Mouse (Mus musculus) layer of hippocampus, postnatal 14 days (tissue): ENCODE results near the gene Rad21l. TPM values are rescaled to one million over a fixed set of nuclear protein-coding genes. Genes with fewer than 3 reads are reported as not detected.

Source experiments
- DNase-seq, 2 experiments: peaks; one replicate each; pipeline ENCODE4 v3.0.0; 2021 to 2022; ENCODE audit warnings: low spot score in 2 of 2, mixed read lengths in 1 of 2
- long read RNA-seq, 2 experiments: library from polyadenylated mRNA; stranded (forward); transcript quantifications; one replicate each; pipeline ENCODE4 v2.0.0; 2021
- total RNA-seq, 2 experiments: library from RNA; stranded (reverse); gene quantifications; 2 replicates each; pipeline ENCODE4 v1.2.3; 2021

Gene Rad21l
- 1 to 10 TPM in 1 of 2 experiments, under 1 TPM in 1; 0.69 to 1.2 TPM for total RNA-seq
- long read RNA-seq, experiment 1, partial matches to known transcripts, result 0 of 1 reads
- long read RNA-seq, experiment 1, other reads (novel, unspliced or antisense), result 1 of 1 reads
- long read RNA-seq, experiment 2, partial matches to known transcripts, result 0 of 1 reads
- long read RNA-seq, experiment 2, other reads (novel, unspliced or antisense), result 1 of 1 reads

- no peak for DNase-seq
Observed at GRCm38 (mm10) chr2:151668433-151668832, at the start of gene Rad21l. Rad21l (minus strand) TSS chr2:151668533.

- DNase-seq, result no peak
Observed at GRCm38 (mm10) chr2:151716318-151717055, 48.2 kb upstream of the Rad21l start.

GRCm38 (mm10) chr2:151715526-151715925 is 47.2 kb upstream of the Rad21l start:
- no peak for DNase-seq

DNA sequence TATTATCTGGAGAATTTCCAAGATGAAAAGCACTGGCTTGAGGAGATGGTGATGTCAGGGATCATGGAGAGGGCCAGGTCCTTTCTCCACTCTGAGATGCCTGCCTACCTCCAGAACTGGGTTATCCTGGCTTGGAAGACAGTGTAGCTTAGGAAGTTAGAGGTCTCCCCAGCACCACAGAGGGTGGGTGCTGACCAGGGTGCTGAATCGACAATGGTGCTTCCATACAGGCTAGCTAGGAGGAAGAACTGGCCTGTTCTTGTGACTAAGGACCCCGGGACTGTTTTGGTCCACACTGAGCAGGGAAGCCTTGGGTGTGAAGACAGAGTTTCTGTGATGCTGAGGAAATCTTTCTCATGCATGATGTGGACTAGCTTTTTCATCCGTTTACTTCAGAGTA is 44.3 kb upstream of the Rad21l start:
- DNase-seq, result no peak

DNA sequence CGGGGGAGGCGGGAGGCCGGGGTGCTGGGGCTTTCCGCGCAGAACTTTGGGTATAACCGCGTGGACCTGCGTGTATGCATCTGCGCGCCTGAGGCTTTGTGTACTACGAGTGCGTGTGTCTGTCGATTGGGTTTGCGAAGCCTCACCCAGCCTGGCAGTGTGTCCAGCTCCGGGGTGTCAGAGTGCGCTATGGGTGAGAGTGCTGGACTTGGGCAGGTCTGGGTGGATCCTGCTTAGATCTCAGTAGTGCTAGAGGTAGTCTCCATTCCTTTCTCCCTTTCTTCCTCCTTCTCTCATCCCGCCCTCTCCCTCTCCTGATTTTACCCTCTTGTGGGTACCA is 34.5 kb upstream of the Rad21l start:
- peak in 1 of 2 experiments; percentile 29 for DNase-seq

DNA sequence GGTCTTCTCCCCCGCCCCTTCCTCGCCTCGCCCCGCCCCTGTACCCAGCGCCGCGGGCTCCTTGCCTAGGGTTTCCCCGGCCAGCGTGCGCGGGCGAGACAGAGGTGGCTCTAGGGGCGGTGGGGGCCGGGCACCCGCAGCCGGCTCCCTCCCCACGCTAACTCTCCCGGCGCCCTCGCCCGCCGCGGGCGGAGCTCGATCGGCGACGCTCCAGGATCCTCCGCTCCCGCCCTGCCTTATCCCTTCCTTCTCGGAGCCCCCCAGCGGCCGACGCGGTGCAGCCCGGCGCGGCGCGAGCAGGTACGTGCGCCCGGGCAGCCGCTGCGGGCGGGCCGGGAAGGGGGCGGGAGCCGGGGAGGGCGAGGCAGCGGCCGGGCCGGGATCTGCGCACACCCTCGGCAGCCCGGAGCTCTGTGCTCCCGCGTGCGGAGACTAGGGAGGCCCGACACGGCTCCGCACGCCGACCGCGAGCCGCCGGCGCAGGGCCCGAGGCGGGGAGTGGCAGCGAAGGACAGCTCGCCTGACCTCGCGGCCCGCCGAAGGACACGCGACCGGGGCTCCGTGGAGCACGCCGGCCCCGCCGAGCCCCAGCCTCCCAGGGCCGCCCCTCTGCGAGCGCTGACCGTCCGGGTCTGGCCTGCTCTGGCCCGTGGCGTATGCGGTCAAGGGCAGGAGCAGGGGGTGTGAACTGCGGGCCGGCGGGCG is 34.0 kb upstream of the Rad21l start:
- DNase-seq, result peak; percentile 41 to 48

DNA sequence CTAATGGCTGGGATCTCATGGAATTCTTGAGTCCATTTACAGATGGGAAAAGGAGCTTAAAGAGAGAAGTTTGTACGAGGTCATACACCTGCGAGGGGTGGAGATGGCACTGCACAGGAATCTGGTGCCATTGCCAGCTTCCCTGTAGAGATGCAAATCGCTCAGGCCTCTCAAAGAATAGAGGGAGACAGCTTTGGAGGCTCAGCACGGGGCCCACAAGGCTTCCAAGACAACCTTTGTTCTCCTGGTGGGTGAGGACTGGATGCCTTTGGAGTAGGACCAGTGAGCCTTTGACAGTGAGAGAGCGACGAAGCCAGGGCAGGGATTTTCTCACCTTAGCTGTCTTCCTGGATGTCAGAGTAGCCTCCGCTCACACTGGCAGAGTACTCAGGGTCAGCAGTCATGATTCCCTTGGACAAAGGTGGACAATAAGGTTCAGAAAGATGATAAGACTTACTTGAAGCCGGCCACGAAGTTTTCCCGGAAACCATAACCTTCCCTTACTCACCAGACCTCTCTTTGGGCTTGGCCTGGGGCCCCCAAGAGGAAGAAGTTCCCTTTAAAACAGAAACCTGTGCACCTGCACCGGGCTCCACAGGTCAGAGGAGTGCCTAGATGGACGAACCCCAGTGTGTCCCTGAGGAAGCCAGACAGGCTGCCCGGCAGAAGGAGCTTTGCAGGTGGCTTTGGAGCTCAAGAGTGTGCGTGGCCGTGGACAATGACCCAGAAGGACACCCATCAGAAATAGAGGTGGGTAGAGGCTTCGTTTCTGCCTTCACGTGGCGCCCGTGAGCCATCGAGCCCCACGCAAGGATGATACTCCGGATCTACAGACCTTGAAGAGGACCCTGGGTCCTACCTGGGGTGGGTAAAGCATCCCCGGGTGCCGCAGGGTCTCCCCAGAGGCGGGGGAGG is 33.2 kb upstream of the Rad21l start, which contains the start of gene Tmem74b:
Gene Tmem74b, plus strand, starts transcription at position 778 of the 915 bp plus-strand sequence.
- peak in 1 of 2 experiments; percentile 18 for DNase-seq

GRCm38 (mm10) chr2:151682976-151683375 is 14.6 kb upstream of the Rad21l start:
- DNase-seq, result no peak

DNA sequence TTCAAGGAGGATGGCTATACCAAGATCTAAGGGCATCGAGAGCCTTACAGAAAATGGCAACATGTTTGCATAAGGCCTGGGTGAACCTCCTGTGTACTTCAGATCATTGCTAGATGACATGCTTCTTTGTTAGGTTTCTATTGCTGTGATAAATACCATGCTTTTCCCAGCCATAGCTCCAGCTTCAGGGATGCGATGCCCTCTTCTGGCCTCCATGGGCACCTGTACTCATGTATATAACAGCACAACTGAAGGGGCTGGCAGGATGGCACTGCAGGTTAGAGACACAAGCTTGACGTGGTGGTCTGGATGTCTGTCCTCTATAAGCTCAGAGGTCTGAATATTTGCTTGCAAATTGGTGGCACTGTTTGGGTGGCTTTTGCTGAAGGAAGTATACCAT is 14.0 kb upstream of the Rad21l start:
- peak in 1 of 2 experiments; percentile 27 for DNase-seq

DNA sequence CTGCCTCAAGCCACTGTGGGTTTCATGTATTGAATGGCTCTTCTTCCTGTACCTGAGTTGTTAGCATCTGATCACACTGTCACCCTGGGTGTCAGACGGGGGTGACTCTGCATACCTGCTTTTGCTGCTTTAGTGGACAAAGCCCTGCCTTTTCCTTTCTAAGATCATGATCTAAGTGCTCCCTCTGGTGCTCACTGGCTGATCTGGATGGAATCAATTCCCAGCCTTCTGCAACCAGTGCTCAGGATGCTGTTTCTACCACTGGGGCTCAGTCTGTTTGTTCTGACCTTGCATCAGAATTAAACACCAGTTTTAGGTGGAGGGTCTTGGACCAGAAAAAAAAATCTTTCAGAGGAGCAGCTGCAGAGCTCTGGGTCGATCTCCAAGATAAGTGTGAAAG is 7.9 kb upstream of the Rad21l start:
- no peak for DNase-seq

DNA sequence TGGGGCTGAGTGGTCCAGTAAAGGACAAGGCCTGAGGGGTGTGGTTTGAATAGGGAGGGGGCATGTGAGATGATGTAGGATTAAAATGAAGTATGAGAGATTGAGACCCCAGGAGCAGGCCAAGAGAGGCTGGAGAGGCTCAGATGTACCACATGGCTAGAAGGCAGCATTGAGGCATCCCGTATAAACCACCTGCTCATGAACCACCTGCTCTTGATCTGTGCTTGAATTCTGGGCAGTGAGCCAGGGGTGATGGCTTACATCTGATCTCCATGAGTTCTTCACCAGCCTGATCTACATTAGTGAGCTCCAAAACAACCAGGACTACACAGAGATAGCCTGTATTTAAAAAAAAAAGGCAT is 2.6 kb upstream of the Rad21l start:
- DNase-seq, result no peak

DNA sequence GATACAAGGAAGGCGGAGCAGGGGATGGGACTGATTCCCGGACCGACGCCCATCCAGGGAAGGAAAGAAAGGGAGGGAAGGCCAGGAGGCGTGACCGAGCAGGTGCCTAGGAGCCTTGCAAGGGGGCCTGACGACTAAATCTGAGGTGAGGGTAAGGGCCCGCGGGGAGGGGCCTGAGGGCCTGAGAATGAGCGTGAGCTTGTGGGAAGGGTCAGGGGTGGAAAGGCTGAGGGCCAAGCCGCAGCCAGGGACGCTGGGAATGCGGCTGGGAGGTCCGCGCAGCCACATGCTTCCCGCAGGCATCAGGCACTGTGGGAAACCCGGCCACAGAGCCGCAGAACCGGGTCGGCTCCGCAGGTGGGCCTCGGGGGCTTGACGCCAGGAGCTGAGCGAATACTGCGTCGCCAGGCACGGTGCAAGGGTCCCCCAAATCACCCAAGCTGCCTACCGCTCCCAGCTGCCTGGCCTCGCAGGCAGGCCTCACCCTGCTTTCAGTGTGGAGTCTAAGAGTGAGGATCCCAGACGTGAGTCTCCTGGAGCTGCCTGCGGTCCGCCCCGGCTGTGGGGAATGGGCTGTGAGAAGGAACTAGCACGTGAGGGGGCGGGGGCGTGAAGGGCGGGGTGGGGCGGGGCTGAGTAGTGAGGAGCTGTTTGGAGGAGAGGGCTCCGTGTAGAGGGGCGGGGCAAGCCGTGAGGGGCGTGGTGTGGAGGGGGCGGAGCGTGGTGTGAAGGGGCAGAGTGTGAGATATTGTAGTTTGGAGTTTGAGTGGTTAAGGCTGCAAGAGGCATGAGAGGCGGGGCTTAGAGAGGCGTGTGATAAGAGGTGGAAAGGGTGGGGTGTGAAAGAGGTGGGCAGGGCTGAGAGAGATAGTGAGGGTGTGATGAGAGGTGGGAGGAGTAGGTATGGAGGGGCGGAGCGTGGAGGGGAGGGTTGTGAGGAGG is 2.0 kb upstream of the Rad21l start:
- no peak for DNase-seq

- DNase-seq, result no peak
Observed at GRCm38 (mm10) chr2:151652053-151652452, 16.3 kb downstream of the Rad21l start.

- DNase-seq, result no peak
Observed at GRCm38 (mm10) chr2:151636015-151636402, 32.3 kb downstream of the Rad21l start.

DNA sequence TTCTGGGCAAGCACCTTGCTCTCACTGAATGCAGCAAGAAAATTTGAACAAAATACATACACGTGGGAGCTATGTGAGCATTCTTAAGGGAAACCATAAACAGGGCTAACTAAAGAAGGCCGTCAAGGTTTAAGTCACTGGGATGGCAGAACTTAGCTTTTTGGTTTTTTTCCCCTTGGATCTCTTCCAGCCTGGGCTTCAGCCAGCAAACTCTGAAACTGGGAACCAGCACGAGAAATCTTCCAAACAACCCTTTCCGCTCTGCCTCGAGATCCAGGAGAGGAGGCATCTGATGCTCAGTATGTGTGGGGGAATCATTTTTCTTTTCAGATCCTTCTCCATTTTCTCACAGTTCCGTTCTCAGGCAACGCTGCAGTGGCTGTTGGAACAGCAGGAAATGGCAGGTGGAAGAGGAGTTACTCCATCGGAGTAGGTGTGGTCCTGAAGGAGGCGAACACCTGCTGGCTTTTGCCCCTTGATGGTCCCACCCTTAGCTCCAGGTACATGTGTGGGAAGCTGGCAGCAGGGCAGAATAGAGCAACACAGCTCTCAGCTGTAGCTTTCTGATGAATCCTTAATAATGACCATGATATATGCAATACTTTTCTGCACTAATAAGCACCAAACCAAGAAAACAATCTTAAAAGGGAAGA is 32.8 kb downstream of the Rad21l start:
- DNase-seq, result peak in 1 of 2 experiments; percentile 44

- peak in 1 of 2 experiments; percentile 53 for DNase-seq
Observed at GRCm38 (mm10) chr2:151634903-151635302, 33.4 kb downstream of the Rad21l start.

DNA sequence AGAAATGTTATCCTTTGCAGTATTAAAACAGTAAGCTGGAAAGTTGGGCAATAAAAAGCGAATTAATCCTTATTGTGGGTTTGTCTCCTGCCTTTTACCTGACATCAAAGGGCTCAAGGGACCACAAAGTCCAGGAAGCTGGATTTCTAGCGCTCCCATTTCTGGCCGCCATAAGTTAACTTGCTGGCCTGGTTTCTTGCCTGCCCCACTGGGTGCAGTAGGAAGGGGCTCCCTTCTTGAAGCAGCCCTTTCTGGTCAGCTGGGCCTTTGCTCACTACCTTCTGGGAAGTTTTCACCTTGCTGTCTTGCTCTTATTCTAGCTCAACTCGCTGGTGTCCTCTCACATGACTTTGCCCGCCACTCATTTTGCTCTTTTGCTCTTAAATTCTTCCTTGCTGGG is 35.4 kb downstream of the Rad21l start:
- DNase-seq, result no peak

GRCm38 (mm10) chr2:151632159-151632814 is 36.0 kb downstream of the Rad21l start, which contains the start of gene Snph:
Snph (minus strand) TSS chr2:151632593.
- peak; percentile 73 to 77 for DNase-seq
